In genomic region chr2:94219421-94219820, GRCm38 (mm10) we compare ENCODE assay signal across 26 mouse cellular contexts.
A peak's percentile ranks its signal among the peaks of the same experiment; 100 is the strongest.
DNase-seq lines count a peak whose midpoint lies in the region; ATAC-seq and TF ChIP-seq lines count a peak whose summit lies in the region.
"Had no signal": no experiment of that assay in that cellular context is flagged by ENCODE, and none has a peak within 500 bp of the region (broad histone marks: within the 10 kb centered on the region; RNA-seq: fewer than 3 reads in every experiment).

No protein-coding gene starts in this region.

- no peaks in the 10 kb centered on the region for H3K27me3 ChIP-seq in heart, adult 2 months (ENCODE audit: control insufficient read depth, insufficient read depth, low read length)
- H3K27me3 ChIP-seq in neural tube, embryonic 15.5 days (replicated peaks) = no peaks in the 10 kb centered on the region
- H3K27me3 ChIP-seq: forebrain, embryonic 13.5 days; heart, embryonic 12.5 days; limb, embryonic 15.5 days; midbrain, embryonic 12.5 days; stomach, embryonic 15.5 days had no signal

- TF ChIP-seq POLR2A in heart, adult 2 months (IDR thresholded peaks at IDR 0.05; ENCODE audit: insufficient read depth, low read depth, low read length) = no peak

- no peak for ATAC-seq in neural tube, embryonic 15.5 days (ENCODE audit: low FRiP score)
- ATAC-seq: forebrain, embryonic 13.5 days; hindbrain, postnatal 0 days had no signal

- no peak overlapping the region for H3K4me3 ChIP-seq in heart, adult 2 months
- H3K4me3 ChIP-seq in neural tube, embryonic 15.5 days (replicated peaks) = no peak overlapping the region
- H3K4me3 ChIP-seq: embryonic facial prominence, embryonic 13.5 days; forebrain, embryonic 13.5 days; heart, embryonic 12.5 days; kidney, embryonic 15.5 days; limb, embryonic 15.5 days; midbrain, embryonic 12.5 days; stomach, embryonic 15.5 days had no signal

- no peak overlapping the region for H3K27ac ChIP-seq in heart, adult 2 months
- no peak overlapping the region for H3K27ac ChIP-seq in neural tube, embryonic 15.5 days (replicated peaks)
- H3K27ac ChIP-seq: embryonic facial prominence, embryonic 13.5 days; forebrain, embryonic 13.5 days; hindbrain, postnatal 0 days; kidney, embryonic 15.5 days; limb, embryonic 15.5 days; liver, embryonic 14.5 days; midbrain, embryonic 12.5 days; stomach, embryonic 15.5 days had no signal

- WGBS in heart, adult 2 months = 71% methylated on average over 5 of the region's 5 CpGs
- 91% methylated on average over 5 of the region's 5 CpGs for WGBS in neural tube, embryonic 15.5 days

- intact Hi-C loops in heart, adult 2 months (cut with DNase I) = no loop called here

- H3K4me2 ChIP-seq in neural tube, embryonic 15.5 days = no peak overlapping the region
- H3K4me2 ChIP-seq: embryonic facial prominence, embryonic 13.5 days; forebrain, embryonic 13.5 days; heart, embryonic 12.5 days; kidney, embryonic 15.5 days; limb, embryonic 15.5 days; midbrain, embryonic 12.5 days; stomach, embryonic 15.5 days had no signal

- no peaks in the 10 kb centered on the region for H3K9me3 ChIP-seq in neural tube, embryonic 15.5 days (replicated peaks)
- H3K9me3 ChIP-seq: embryonic facial prominence, embryonic 13.5 days; forebrain, embryonic 13.5 days; heart, embryonic 12.5 days; kidney, embryonic 15.5 days; limb, embryonic 15.5 days; midbrain, embryonic 12.5 days; stomach, embryonic 15.5 days had no signal

- H3K9ac ChIP-seq in heart, adult 2 months (ENCODE audit: low read depth, low read length) = no peak overlapping the region
- H3K9ac ChIP-seq in neural tube, embryonic 15.5 days (replicated peaks) = no peak overlapping the region
- H3K9ac ChIP-seq: embryonic facial prominence, embryonic 13.5 days; forebrain, embryonic 13.5 days; heart, embryonic 12.5 days; kidney, embryonic 15.5 days; limb, embryonic 15.5 days; liver, embryonic 14.5 days; midbrain, embryonic 12.5 days; stomach, embryonic 15.5 days had no signal

- no peaks in the 10 kb centered on the region for H3K4me1 ChIP-seq in heart, adult 2 months (ENCODE audit: control insufficient read depth, insufficient read depth, low read length)
- H3K4me1 ChIP-seq in neural tube, embryonic 15.5 days = no peaks in the 10 kb centered on the region
- H3K4me1 ChIP-seq: embryonic facial prominence, embryonic 13.5 days; forebrain, embryonic 13.5 days; heart, embryonic 12.5 days; kidney, embryonic 15.5 days; limb, embryonic 15.5 days; midbrain, embryonic 12.5 days; stomach, embryonic 15.5 days had no signal

- peak; percentile 11 for DNase-seq in layer of hippocampus, adult 11-12 months (ENCODE audit: low spot score)
- DNase-seq in layer of hippocampus, postnatal 36 days = no peak
- peak; percentile 48 for DNase-seq in right cerebral cortex, adult 18-20 months
- DNase-seq in right cerebral cortex, postnatal 14 days = no peak
- peak; percentile 16 for DNase-seq in R1 (ENCODE audit: low read depth, low spot score)
- DNase-seq in heart, adult 2 months = no peak
- DNase-seq: adrenal gland, postnatal 36 days; B cell, adult 2 months; cerebellum, adult 11-12 months; cerebellum, postnatal 10 days; gastrocnemius, postnatal 10 days; heart, postnatal 10 days; kidney, adult 11 months; kidney, postnatal 4 days; right cerebral cortex, postnatal 4 days; thymus, postnatal 25 days had no signal

- H3K79me2 ChIP-seq in heart, adult 2 months (replicated peaks; ENCODE audit: control insufficient read depth, insufficient read depth, low read length) = no peaks in the 10 kb centered on the region

- no peak for TF ChIP-seq EP300 in heart, adult 2 months (IDR thresholded peaks at IDR 0.05; ENCODE audit: insufficient read depth, low read depth, low read length)

- TF ChIP-seq CTCF in heart, adult 2 months (IDR thresholded peaks at IDR 0.05) = no peak

- H3K36me3 ChIP-seq in heart, adult 2 months (ENCODE audit: control insufficient read depth, insufficient read depth, low read length) = no peaks in the 10 kb centered on the region
- H3K36me3 ChIP-seq in neural tube, embryonic 15.5 days = no peaks in the 10 kb centered on the region
- H3K36me3 ChIP-seq: embryonic facial prominence, embryonic 13.5 days; heart, embryonic 12.5 days; kidney, embryonic 15.5 days; limb, embryonic 15.5 days; midbrain, embryonic 12.5 days; stomach, embryonic 15.5 days had no signal

Comparison
In these comparisons a context has a peak if more than half of its experiments do, and no peak if none do; other contexts are left out.
1. DNase-seq: peak in layer of hippocampus, adult 11-12 months (single experiment), right cerebral cortex, adult 18-20 months (single experiment) and R1 (single experiment); none in layer of hippocampus, postnatal 36 days (0 of 2), right cerebral cortex, postnatal 14 days (single experiment) and heart, adult 2 months (0 of 2).